Mouse (Mus musculus) right cerebral cortex, postnatal 25 days (tissue): ENCODE measurements around the gene Prtn3.

ENCODE experiments used
- DNase-seq: peaks from one replicate; pipeline ENCODE4 v3.0.0; 2022

Gene Prtn3

GRCm38 (mm10) chr10:79914131-79914947, 40.1 kb downstream of the Prtn3 start:
- no peak for DNase-seq

- DNase-seq, result no peak
Observed at GRCm38 (mm10) chr10:79914948-79915596, 40.8 kb downstream of the Prtn3 start.

GRCm38 (mm10) chr10:79916081-79916480, 41.8 kb downstream of the Prtn3 start:
- no peak for DNase-seq

- peak; percentile 88 for DNase-seq
Observed at GRCm38 (mm10) chr10:79916808-79917531, 42.7 kb downstream of the Prtn3 start, which contains the start of gene Kiss1r. Gene Kiss1r (plus strand): TSS chr10:79916971.

GRCm38 (mm10) chr10:79917532-79918100, 43.3 kb downstream of the Prtn3 start:
- DNase-seq, result no peak

- DNase-seq, result no peak
Observed at GRCm38 (mm10) chr10:79918231-79919078, 44.2 kb downstream of the Prtn3 start.

- DNase-seq, result no peak
Observed at GRCm38 (mm10) chr10:79919251-79919849, 45.1 kb downstream of the Prtn3 start.

GRCm38 (mm10) chr10:79920056-79920890, 46.0 kb downstream of the Prtn3 start:
- DNase-seq, result no peak

- no peak for DNase-seq
Observed at GRCm38 (mm10) chr10:79920958-79921535, 46.8 kb downstream of the Prtn3 start, which contains the start of gene R3hdm4. Gene R3hdm4 (minus strand): TSS chr10:79921208.

GRCm38 (mm10) chr10:79921572-79921971, 47.3 kb downstream of the Prtn3 start:
- DNase-seq, result no peak

- DNase-seq, result peak; percentile 91
Observed at GRCm38 (mm10) chr10:79924998-79925784, 50.9 kb downstream of the Prtn3 start.

GRCm38 (mm10) chr10:79925785-79926490, 51.7 kb downstream of the Prtn3 start:
- no peak for DNase-seq

- peak; percentile 88 for DNase-seq
Observed at GRCm38 (mm10) chr10:79926491-79927323, 52.4 kb downstream of the Prtn3 start, which contains the start of gene Arid3a. Gene Arid3a (plus strand): TSS chr10:79927043.

GRCm38 (mm10) chr10:79927324-79928029, 53.2 kb downstream of the Prtn3 start:
- DNase-seq, result peak; percentile 62

- no peak for DNase-seq
Observed at GRCm38 (mm10) chr10:79928030-79928694, 53.9 kb downstream of the Prtn3 start.

- DNase-seq, result no peak
Observed at GRCm38 (mm10) chr10:79928907-79929701, 54.8 kb downstream of the Prtn3 start.
